Mouse (Mus musculus): ENCODE results near the gene Olfr770.
"Not testable (repeated sequence)": the region's sequence is repeated elsewhere in the genome, so short reads cannot be mapped to it uniquely, and the experiment has no call there.

The Olfr770 gene

GRCm38 (mm10) chr10:129138898-129139297 is at the start of gene Olfr770:
Olfr770 (minus strand) TSS chr10:129138998.
- no peak for DNase-seq (ENCODE audit: low spot score)

- not testable (repeated sequence) for DNase-seq (ENCODE audit: low spot score)
Observed at GRCm38 (mm10) chr10:129187319-129187718, 48.5 kb upstream of the Olfr770 start, which contains the start of gene Olfr773. Olfr773 (minus strand) TSS chr10:129187419.

- DNase-seq (ENCODE audit: low spot score): not testable (repeated sequence)
Observed at GRCm38 (mm10) chr10:129177821-129178220, 39.0 kb upstream of the Olfr770 start, which contains the start of gene Olfr772. Olfr772 (minus strand) TSS chr10:129177921.

GRCm38 (mm10) chr10:129164651-129165050 is 25.9 kb upstream of the Olfr770 start, which contains the start of gene Olfr771:
Olfr771 (minus strand) TSS chr10:129164751.
- DNase-seq (ENCODE audit: low spot score): no peak

DNA sequence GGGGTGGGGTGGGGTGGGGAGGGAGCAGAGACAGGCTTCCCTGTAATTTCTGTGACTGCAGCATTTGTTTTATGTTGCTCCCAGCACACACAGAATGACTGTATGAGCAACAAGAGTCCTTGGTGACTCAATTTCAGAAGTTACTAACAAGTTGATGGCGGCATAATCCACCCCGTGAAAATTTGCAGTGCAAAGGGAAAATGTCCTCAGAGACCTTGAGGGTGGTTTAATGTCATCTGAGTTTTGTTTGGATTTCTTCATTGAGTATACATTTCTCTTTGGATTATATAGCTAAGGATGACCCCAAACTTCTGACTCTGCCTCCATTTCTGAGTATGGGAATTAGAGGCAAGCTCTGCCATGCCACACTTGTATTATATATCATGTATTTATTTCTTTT is 21.0 kb downstream of the Olfr770 start, which contains the start of gene Olfr769:
Olfr769 (minus strand) TSS at position 101 of the 400 bp plus-strand sequence.
- no peak for DNase-seq (ENCODE audit: low spot score)

- DNase-seq (ENCODE audit: low spot score): no peak
Observed at GRCm38 (mm10) chr10:129115146-129115545, 23.7 kb downstream of the Olfr770 start.

- no peak for DNase-seq (ENCODE audit: low spot score)
Observed at GRCm38 (mm10) chr10:129101231-129101630, 37.6 kb downstream of the Olfr770 start.

- no peak for DNase-seq (ENCODE audit: low spot score)
Observed at GRCm38 (mm10) chr10:129099275-129099674, 39.5 kb downstream of the Olfr770 start, which contains the start of gene Olfr768. Olfr768 (minus strand) TSS chr10:129099375.

DNA sequence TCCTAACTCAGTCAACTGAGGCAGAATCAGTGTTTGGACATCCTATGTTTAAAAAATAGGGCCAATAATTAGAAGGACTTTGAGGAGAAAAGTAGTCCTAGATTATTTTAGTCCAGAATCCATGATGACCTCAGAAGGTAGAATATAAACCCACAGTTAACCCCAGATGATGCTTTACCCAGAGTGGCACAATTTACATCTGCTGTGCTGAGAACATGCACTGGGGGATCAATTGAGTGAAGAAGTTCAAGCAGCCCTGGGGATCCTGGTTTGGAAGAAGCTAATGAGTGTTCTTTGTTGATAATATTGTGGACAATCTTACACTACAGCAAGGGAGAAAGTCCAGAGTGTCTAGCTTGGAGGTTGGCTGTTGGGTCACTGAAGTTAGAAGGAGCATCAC is 56.0 kb downstream of the Olfr770 start, which contains the start of gene Olfr767:
Olfr767 (minus strand) TSS at position 101 of the 400 bp plus-strand sequence.
- not testable (repeated sequence) for DNase-seq (ENCODE audit: low spot score)
